11 mouse cellular contexts compared by ENCODE assay signal in genomic region chr11:57688179-57688929, GRCm38 (mm10). TPM values are rescaled to one million over a fixed set of nuclear protein-coding genes. Genes with fewer than 3 reads are reported as not detected.
DNase-seq lines count a peak whose midpoint lies in the region; ATAC-seq and TF ChIP-seq lines count a peak whose summit lies in the region.
"Had no signal": no experiment of that assay in that cellular context is flagged by ENCODE, and none has a peak within 500 bp of the region (broad histone marks: within the 10 kb centered on the region; RNA-seq: fewer than 3 reads in every experiment).

No protein-coding gene starts in this region.

- whole genome bisulfite sequencing in heart, adult 2 months, result 32% methylated on average over 14 of the region's 14 CpGs

- no peak overlapping the region for H3K4me3 ChIP-seq in heart, adult 2 months

- peak; percentile 27 for DNase-seq in kidney, adult 11 months
- no peak for DNase-seq in kidney, postnatal 10 days
- DNase-seq in heart, adult 2 months, result peak; percentile 58 to 64
- peak; percentile 24 to 56 for DNase-seq in kidney, postnatal 25 days
- no peak for DNase-seq in embryo, embryonic 10.5 days (ENCODE audit: low spot score)
- no peak for DNase-seq in cerebellum, adult 11-12 months
- DNase-seq: cerebellum, adult 8-10 months; layer of hippocampus, postnatal 36 days; spleen, adult 18-20 months had no signal

- peaks cover 19% of the 10 kb centered on the region for H3K4me1 ChIP-seq in heart, adult 2 months (ENCODE audit: control insufficient read depth, insufficient read depth, low read length)

- H3K79me2 ChIP-seq in heart, adult 2 months (replicated peaks; ENCODE audit: control insufficient read depth, insufficient read depth, low read length), result no peaks in the 10 kb centered on the region

- TF ChIP-seq EP300 in heart, adult 2 months (IDR thresholded peaks at IDR 0.05; ENCODE audit: insufficient read depth, low read depth, low read length), result peak; percentile 78

- no peaks in the 10 kb centered on the region for H3K27me3 ChIP-seq in heart, adult 2 months (ENCODE audit: control insufficient read depth, insufficient read depth, low read length)

- intact Hi-C loops in heart, adult 2 months (cut with DNase I), result loop anchor here (5.0 kb wide), 1 partner anchor 41 kb away; the partner anchor contains the start of gene Galnt10

- ATAC-seq in megakaryocyte, adult 5-6 weeks (ENCODE audit: poor library complexity, severe bottlenecking), result peak; percentile 41
- no peak for ATAC-seq in cerebellum, adult (ENCODE audit: insufficient number of reproducible peaks, low FRiP score, low TSS enrichment)

- H3K36me3 ChIP-seq in heart, adult 2 months (ENCODE audit: control insufficient read depth, insufficient read depth, low read length), result no peaks in the 10 kb centered on the region

- H3K9ac ChIP-seq in heart, adult 2 months (ENCODE audit: low read depth, low read length), result no peak overlapping the region

- H3K27ac ChIP-seq in heart, adult 2 months, result peak overlapping the region; percentile 67

- TF ChIP-seq CTCF in heart, adult 2 months (IDR thresholded peaks at IDR 0.05), result no peak

- TF ChIP-seq POLR2A in heart, adult 2 months (IDR thresholded peaks at IDR 0.05; ENCODE audit: insufficient read depth, low read depth, low read length), result no peak

RNA-seq across cellular contexts. Expression of gene Galnt10, which starts 43.1 kb away (rescaled TPM):
- 1 to 10 TPM; 5.6 to 8.7 TPM for total RNA-seq in heart, adult 2 months (2021)
- 5.2 and 5.5 TPM in 2 replicates for polyA plus RNA-seq in heart, adult 2 months (2012; rRNA removed)
- total RNA-seq in megakaryocyte, adult 5-6 weeks (2015), result 14.6 and 16.6 TPM in 2 replicates
- total RNA-seq in megakaryocyte, adult 5-6 weeks (2017), result 22.2 and 28.7 TPM in 2 replicates

Comparison
In these comparisons a context has a peak if more than half of its experiments do, and no peak if none do; other contexts are left out.
1. DNase-seq: peak in kidney, adult 11 months (single experiment), heart, adult 2 months (2 of 2) and kidney, postnatal 25 days (2 of 2); none in kidney, postnatal 10 days (single experiment), embryo, embryonic 10.5 days (single experiment) and cerebellum, adult 11-12 months (single experiment).